Mouse (Mus musculus) regulatory T cell (primary cell): ENCODE results near the gene Rpsa.

Experiments
- in situ Hi-C: fragments of 300-600 bp; cut with MboI, MseI; formaldehyde crosslinking; loops from one replicate; pipeline ENCODE4 v1.15.1; 2025; ENCODE audit warnings: high pct_unique_total_duplicates

The Rpsa gene

GRCm38 (mm10) chr9:120163862-120164261, 36.4 kb downstream of the Rpsa start:
- in situ Hi-C loops, result no loop called here

GRCm38 (mm10) chr9:120167826-120168225, 40.3 kb downstream of the Rpsa start:
- in situ Hi-C loops, result no loop called here

- in situ Hi-C loops, result no loop called here
Measured at GRCm38 (mm10) chr9:120171295-120171694, 43.8 kb downstream of the Rpsa start.

- in situ Hi-C loops, result no loop called here
Measured at GRCm38 (mm10) chr9:120174436-120175137, 47.1 kb downstream of the Rpsa start.

GRCm38 (mm10) chr9:120178813-120179212, 51.3 kb downstream of the Rpsa start:
- in situ Hi-C loops, result no loop called here
